Mouse (Mus musculus): ENCODE results near the gene Itprip. TPM values are rescaled to one million over a fixed set of nuclear protein-coding genes. Genes with fewer than 3 reads are reported as not detected.
A peak's percentile ranks its signal among the peaks of the same experiment; 100 is the strongest.

The Itprip gene
- polyA plus RNA-seq, 1 experiment = 43.0 TPM

DNA sequence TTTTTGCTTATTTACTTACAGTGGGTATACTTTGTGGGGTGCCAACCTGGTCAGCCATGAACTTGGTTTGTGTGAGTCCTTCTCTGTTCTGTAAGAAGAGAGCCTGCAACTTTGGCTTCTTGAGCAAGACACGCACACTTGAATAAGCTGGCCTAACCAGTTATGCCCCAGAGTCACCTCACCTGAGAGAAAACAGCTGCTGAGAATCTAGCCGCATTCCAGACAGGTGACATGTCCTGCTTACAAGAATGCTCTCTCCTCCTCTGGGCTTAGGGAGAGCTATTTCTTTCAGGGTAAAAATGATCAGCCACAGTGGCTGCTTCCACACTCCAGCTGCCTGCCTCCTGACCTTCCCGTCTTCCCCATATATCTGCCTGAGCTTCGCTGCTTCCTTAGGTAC, 9.9 kb upstream of the Itprip start:
- H3K4me1 ChIP-seq (ENCODE audit: control insufficient read depth, insufficient read depth, low read length) = no peaks in the 10 kb centered on the region
- H3K27me3 ChIP-seq (ENCODE audit: control insufficient read depth, insufficient read depth, low read length) = no peaks in the 10 kb centered on the region
- TF ChIP-seq POLR2A (IDR thresholded peaks at IDR 0.05; ENCODE audit: control insufficient read depth, low read depth, low read length) = no peak
- TF ChIP-seq CTCF (IDR thresholded peaks at IDR 0.05; ENCODE audit: control insufficient read depth, insufficient read depth, insufficient replicate concordance, low read depth, low read length) = no peak
- H3K4me3 ChIP-seq (ENCODE audit: control insufficient read depth, low read depth, low read length) = no peak overlapping the region
- H3K27ac ChIP-seq (ENCODE audit: control insufficient read depth, insufficient read depth, low read depth, low read length) = no peak overlapping the region
- H3K36me3 ChIP-seq (ENCODE audit: control insufficient read depth, insufficient read depth, low read length) = no peaks in the 10 kb centered on the region

DNA sequence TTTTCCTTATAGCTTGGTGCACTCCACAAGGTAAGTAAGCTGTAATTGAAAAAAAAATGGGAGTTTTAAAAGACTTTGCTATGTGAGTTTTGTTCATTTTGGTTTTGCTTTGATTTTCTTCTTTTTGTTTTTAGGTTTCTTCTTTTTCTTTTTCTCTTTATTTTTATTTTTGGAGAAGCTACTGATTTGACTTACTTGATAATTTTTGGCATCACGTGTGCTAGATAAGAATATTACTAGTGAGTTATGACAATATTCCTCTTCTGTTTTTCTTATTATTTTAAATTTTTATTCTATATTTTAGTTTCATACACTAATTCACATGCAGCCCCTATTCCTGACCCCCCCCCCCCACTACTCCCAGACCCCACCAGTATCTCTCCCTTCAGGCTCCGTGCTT, 7.9 kb upstream of the Itprip start:
- Histone ChIP-seq H3K36me3 (ENCODE audit: control insufficient read depth, insufficient read depth, low read length) (no peaks in the 10 kb centered on the region), H3K27ac (ENCODE audit: control insufficient read depth, insufficient read depth, low read depth, low read length) (no peak overlapping the region), H3K4me3 (ENCODE audit: control insufficient read depth, low read depth, low read length) (no peak overlapping the region), H3K27me3 (ENCODE audit: control insufficient read depth, insufficient read depth, low read length) (no peaks in the 10 kb centered on the region), H3K4me1 (ENCODE audit: control insufficient read depth, insufficient read depth, low read length) (no peaks in the 10 kb centered on the region)
- TF ChIP-seq CTCF (IDR thresholded peaks at IDR 0.05; ENCODE audit: control insufficient read depth, insufficient read depth, insufficient replicate concordance, low read depth, low read length) (no peak), POLR2A (IDR thresholded peaks at IDR 0.05; ENCODE audit: control insufficient read depth, low read depth, low read length) (no peak)

DNA sequence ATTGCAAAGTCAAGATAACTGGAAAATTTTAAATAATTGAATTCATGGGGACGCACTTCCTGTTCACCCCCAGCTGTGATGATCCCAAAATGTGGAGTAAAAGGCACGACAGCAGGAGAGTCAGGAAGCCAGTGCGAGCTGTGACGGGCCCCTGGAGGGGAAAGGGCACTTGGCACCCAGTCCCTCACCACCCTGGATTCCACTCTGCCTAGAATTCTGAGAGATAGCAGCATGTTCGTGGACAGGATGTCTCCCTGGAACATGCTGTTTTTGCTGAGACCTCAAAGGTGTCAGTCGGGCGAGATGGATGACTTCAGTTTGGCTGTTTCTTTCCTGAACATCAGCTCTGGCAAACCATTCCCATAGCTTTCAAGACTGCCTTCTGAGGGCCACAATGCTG, 6.7 kb upstream of the Itprip start:
- Histone ChIP-seq H3K4me3 (ENCODE audit: control insufficient read depth, low read depth, low read length) (no peak overlapping the region), H3K36me3 (ENCODE audit: control insufficient read depth, insufficient read depth, low read length) (no peaks in the 10 kb centered on the region), H3K4me1 (ENCODE audit: control insufficient read depth, insufficient read depth, low read length) (no peaks in the 10 kb centered on the region), H3K27me3 (ENCODE audit: control insufficient read depth, insufficient read depth, low read length) (no peaks in the 10 kb centered on the region), H3K27ac (ENCODE audit: control insufficient read depth, insufficient read depth, low read depth, low read length) (no peak overlapping the region)
- TF ChIP-seq CTCF (IDR thresholded peaks at IDR 0.05; ENCODE audit: control insufficient read depth, insufficient read depth, insufficient replicate concordance, low read depth, low read length) = no peak
- TF ChIP-seq POLR2A (IDR thresholded peaks at IDR 0.05; ENCODE audit: control insufficient read depth, low read depth, low read length) = no peak

DNA sequence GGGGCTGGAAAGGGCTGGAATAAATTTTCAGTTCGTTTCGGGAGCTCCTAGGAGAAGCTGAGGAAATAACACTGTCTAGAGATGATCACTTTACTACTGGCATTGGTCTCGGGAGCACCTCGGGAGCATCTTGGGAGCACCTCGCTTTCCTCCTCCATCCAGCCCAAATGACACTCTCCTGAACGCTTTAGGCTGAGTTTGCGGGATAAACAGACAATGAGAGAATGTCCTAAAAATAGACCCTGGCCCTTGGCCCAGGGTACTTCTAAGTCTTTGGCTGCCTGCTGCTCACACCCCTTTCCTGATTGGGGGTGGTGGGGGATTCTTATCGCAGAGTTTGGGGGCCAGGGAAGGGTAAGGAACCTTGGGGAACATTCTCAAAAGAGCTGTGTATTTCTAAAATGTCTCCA, 872 bp upstream of the Itprip start:
- no peaks in the 10 kb centered on the region for H3K36me3 ChIP-seq (ENCODE audit: control insufficient read depth, insufficient read depth, low read length)

DNA sequence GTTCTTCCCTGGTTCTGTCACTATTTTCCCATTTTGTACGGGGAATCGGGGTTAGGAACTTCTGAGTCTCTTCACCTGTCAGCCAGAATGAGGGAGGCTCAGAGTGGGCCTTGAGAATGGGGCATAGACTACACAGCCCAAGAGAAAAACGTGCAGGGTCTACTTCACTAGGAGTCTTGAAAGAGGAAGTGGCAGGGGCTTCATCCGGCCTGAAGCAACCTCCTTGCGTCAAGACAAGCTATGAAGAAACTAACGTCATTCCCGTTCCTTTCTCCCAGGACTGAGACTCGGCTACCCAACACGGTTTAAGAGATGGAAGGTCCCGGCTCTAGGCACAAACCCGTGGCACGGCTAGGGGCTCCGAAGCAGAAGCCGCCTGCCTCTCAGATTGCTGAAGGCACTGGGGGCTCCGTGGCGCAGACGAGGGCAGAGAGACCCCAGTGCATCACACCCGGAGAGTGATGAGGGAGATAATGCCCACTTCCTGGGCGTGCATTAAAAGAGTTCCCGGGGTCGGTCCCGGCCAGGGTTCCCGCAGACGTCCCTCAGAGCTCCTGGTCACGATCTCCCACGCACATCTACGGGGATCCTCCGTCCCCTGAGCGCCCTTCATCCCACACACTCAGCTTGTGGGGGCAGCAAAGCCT, 521 bp downstream of the Itprip start:
- no peak for TF ChIP-seq POLR2A (IDR thresholded peaks at IDR 0.05; ENCODE audit: control insufficient read depth, low read depth, low read length)
- TF ChIP-seq CTCF (IDR thresholded peaks at IDR 0.05; ENCODE audit: control insufficient read depth, insufficient read depth, insufficient replicate concordance, low read depth, low read length) = no peak
- no peaks in the 10 kb centered on the region; the same call in 1 of the 2 replicates for H3K27me3 ChIP-seq (ENCODE audit: control insufficient read depth, insufficient read depth, low read length)
- H3K36me3 ChIP-seq (ENCODE audit: control insufficient read depth, insufficient read depth, low read length) = no peaks in the 10 kb centered on the region
- peak overlapping the region; percentile 78 for H3K4me3 ChIP-seq (ENCODE audit: control insufficient read depth, low read depth, low read length)
- H3K4me1 ChIP-seq (ENCODE audit: control insufficient read depth, insufficient read depth, low read length) = peaks cover 6% of the 10 kb centered on the region
- no peak overlapping the region for H3K27ac ChIP-seq (ENCODE audit: control insufficient read depth, insufficient read depth, low read depth, low read length)

More for the DNA sequence above, 872 bp upstream of the Itprip start:
- no peak overlapping the region for H3K27ac ChIP-seq (ENCODE audit: control insufficient read depth, insufficient read depth, low read depth, low read length)
- no peak for TF ChIP-seq CTCF (IDR thresholded peaks at IDR 0.05; ENCODE audit: control insufficient read depth, insufficient read depth, insufficient replicate concordance, low read depth, low read length)
- no peak for TF ChIP-seq POLR2A (IDR thresholded peaks at IDR 0.05; ENCODE audit: control insufficient read depth, low read depth, low read length)
- no peaks in the 10 kb centered on the region; the same call in 1 of the 2 replicates for H3K27me3 ChIP-seq (ENCODE audit: control insufficient read depth, insufficient read depth, low read length)
- H3K4me3 ChIP-seq (ENCODE audit: control insufficient read depth, low read depth, low read length) = no peak overlapping the region
- H3K4me1 ChIP-seq (ENCODE audit: control insufficient read depth, insufficient read depth, low read length) = peaks cover 3% of the 10 kb centered on the region; the same call in 1 of the 2 replicates

DNA sequence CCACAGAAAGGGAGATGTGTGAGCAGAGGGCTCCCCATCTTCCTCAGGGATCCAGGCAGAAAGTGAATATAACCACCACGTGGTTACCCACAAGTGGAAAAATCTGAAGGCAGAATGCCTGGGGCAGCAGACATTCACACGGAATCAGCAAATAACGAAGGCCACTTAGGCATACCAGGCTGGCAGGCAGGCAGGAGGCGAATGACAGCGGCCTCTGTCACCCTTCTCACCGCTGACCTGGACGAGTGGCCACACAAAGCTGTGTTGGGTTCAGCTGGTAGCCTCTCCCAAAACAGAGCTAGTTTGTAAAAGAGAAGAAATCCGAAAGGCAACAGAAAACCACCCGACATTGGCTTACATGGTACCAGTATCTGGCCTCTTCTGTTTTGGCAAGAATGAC, 1.1 kb downstream of the Itprip start:
- peaks cover 6% of the 10 kb centered on the region for H3K4me1 ChIP-seq (ENCODE audit: control insufficient read depth, insufficient read depth, low read length)
- H3K36me3 ChIP-seq (ENCODE audit: control insufficient read depth, insufficient read depth, low read length) = no peaks in the 10 kb centered on the region
- TF ChIP-seq CTCF (IDR thresholded peaks at IDR 0.05; ENCODE audit: control insufficient read depth, insufficient read depth, insufficient replicate concordance, low read depth, low read length) (no peak), POLR2A (IDR thresholded peaks at IDR 0.05; ENCODE audit: control insufficient read depth, low read depth, low read length) (no peak)
- H3K27me3 ChIP-seq (ENCODE audit: control insufficient read depth, insufficient read depth, low read length) = no peaks in the 10 kb centered on the region; the same call in 1 of the 2 replicates
- no peak overlapping the region for H3K4me3 ChIP-seq (ENCODE audit: control insufficient read depth, low read depth, low read length)
- H3K27ac ChIP-seq (ENCODE audit: control insufficient read depth, insufficient read depth, low read depth, low read length) = no peak overlapping the region

DNA sequence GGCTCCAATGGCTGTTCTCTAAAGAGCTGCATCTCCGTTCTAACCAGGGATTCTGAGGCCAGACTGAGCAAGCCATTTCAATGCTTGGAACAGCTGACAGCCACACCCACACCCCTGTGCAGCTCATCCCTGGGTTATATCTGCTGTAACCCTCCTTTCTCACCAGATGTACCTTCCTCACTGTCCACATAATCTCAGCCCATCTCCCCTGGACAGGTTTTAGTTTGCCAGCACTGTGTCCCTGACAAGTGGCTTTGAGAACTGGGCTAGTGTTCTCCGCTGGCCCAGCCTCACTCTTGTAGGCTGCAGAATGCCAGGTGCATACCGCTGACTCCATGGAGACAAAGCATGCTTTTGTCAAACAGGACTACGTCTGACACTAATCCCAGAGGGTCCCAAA, 1.7 kb downstream of the Itprip start:
- TF ChIP-seq POLR2A (IDR thresholded peaks at IDR 0.05; ENCODE audit: control insufficient read depth, low read depth, low read length) (no peak), CTCF (IDR thresholded peaks at IDR 0.05; ENCODE audit: control insufficient read depth, insufficient read depth, insufficient replicate concordance, low read depth, low read length) (no peak)
- Histone ChIP-seq H3K4me1 (ENCODE audit: control insufficient read depth, insufficient read depth, low read length) (peaks cover 6% of the 10 kb centered on the region), H3K27me3 (ENCODE audit: control insufficient read depth, insufficient read depth, low read length) (no peaks in the 10 kb centered on the region; the same call in 1 of the 2 replicates), H3K27ac (ENCODE audit: control insufficient read depth, insufficient read depth, low read depth, low read length) (no peak overlapping the region), H3K36me3 (ENCODE audit: control insufficient read depth, insufficient read depth, low read length) (no peaks in the 10 kb centered on the region), H3K4me3 (ENCODE audit: control insufficient read depth, low read depth, low read length) (no peak overlapping the region)
